Mouse (Mus musculus): ENCODE data around the gene Nfia.

Nfia gene

GRCm38 (mm10) chr4:97868307-97868937, 95.9 kb downstream of the Nfia start:
- DNase-seq (ENCODE audit: low spot score in 2 of 2), result no peak

- DNase-seq (ENCODE audit: low spot score in 2 of 2), result peak; percentile 97 to 98
Measured at GRCm38 (mm10) chr4:97868938-97869440, 96.5 kb downstream of the Nfia start.

GRCm38 (mm10) chr4:97869451-97869850, 96.9 kb downstream of the Nfia start:
- DNase-seq (ENCODE audit: low spot score in 2 of 2), result no peak

GRCm38 (mm10) chr4:97871770-97872439, 99.4 kb downstream of the Nfia start:
- no peak for DNase-seq (ENCODE audit: low spot score in 2 of 2)

GRCm38 (mm10) chr4:97874916-97875315, 102.4 kb downstream of the Nfia start:
- DNase-seq (ENCODE audit: low spot score in 2 of 2), result no peak

- DNase-seq (ENCODE audit: low spot score in 2 of 2), result no peak
Measured at GRCm38 (mm10) chr4:97875901-97876300, 103.4 kb downstream of the Nfia start.

- no peak for DNase-seq (ENCODE audit: low spot score in 2 of 2)
Measured at GRCm38 (mm10) chr4:97879696-97880095, 107.2 kb downstream of the Nfia start.

GRCm38 (mm10) chr4:97880120-97881055, 107.9 kb downstream of the Nfia start:
- no peak for DNase-seq (ENCODE audit: low spot score in 2 of 2)

- DNase-seq (ENCODE audit: low spot score in 2 of 2), result no peak
Measured at GRCm38 (mm10) chr4:97885574-97885973, 113.0 kb downstream of the Nfia start.

- DNase-seq (ENCODE audit: low spot score in 2 of 2), result no peak
Measured at GRCm38 (mm10) chr4:97886220-97886619, 113.7 kb downstream of the Nfia start.

GRCm38 (mm10) chr4:97887228-97887627, 114.7 kb downstream of the Nfia start:
- DNase-seq (ENCODE audit: low spot score in 2 of 2), result no peak

GRCm38 (mm10) chr4:97891063-97891462, 118.5 kb downstream of the Nfia start:
- DNase-seq (ENCODE audit: low spot score in 2 of 2), result no peak

- DNase-seq (ENCODE audit: low spot score in 2 of 2), result no peak
Measured at GRCm38 (mm10) chr4:97891611-97892010, 119.1 kb downstream of the Nfia start.

- DNase-seq (ENCODE audit: low spot score in 2 of 2), result peak in 1 of 2 experiments; percentile 59
Measured at GRCm38 (mm10) chr4:97893915-97894884, 121.7 kb downstream of the Nfia start.

- no peak for DNase-seq (ENCODE audit: low spot score in 2 of 2)
Measured at GRCm38 (mm10) chr4:97895940-97896339, 123.4 kb downstream of the Nfia start.

- no peak for DNase-seq (ENCODE audit: low spot score in 2 of 2)
Measured at GRCm38 (mm10) chr4:97900256-97900944, 127.9 kb downstream of the Nfia start.

GRCm38 (mm10) chr4:97905826-97906225, 133.3 kb downstream of the Nfia start:
- no peak for DNase-seq (ENCODE audit: low spot score in 2 of 2)

- no peak for DNase-seq (ENCODE audit: low spot score in 2 of 2)
Measured at GRCm38 (mm10) chr4:97908576-97909147, 136.1 kb downstream of the Nfia start.

GRCm38 (mm10) chr4:97910115-97910776, 137.7 kb downstream of the Nfia start:
- no peak for DNase-seq (ENCODE audit: low spot score in 2 of 2)
